Mouse (Mus musculus) c-Kit-positive CD71-negative TER-119-negative erythroid progenitor cells, embryonic 14.5 days (primary cell): ENCODE data around the gene Rab21.
A peak's percentile ranks its signal among the peaks of the same experiment; 100 is the strongest.

ENCODE experiments used
- DNase-seq: peaks from one replicate; pipeline ENCODE4 v3.0.0-alpha.2; 2013; ENCODE audit warnings: low read depth

Gene Rab21

DNA sequence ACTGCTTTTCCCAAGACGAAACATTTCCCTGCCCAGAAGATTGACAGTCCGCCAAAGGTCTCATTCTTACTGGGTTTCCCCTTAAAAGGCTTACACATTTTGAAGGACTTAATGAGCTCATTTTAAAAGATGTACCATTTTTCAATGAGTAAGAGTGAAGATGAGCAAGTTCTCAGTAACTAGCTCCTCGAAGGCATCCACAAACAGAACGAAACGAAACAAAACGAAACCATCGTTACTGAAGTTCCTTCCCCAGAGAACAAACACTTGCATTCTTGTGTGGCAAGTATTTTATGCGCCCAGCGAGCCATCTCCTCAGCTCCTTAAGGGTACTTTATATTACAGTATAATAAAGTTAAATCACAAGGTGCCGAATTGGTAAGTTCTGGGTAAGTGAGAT lies 34.0 kb downstream of the Rab21 start:
- DNase-seq = no peak

- no peak for DNase-seq
Observed at GRCm38 (mm10) chr10:115271649-115272048, 43.7 kb downstream of the Rab21 start.

DNA sequence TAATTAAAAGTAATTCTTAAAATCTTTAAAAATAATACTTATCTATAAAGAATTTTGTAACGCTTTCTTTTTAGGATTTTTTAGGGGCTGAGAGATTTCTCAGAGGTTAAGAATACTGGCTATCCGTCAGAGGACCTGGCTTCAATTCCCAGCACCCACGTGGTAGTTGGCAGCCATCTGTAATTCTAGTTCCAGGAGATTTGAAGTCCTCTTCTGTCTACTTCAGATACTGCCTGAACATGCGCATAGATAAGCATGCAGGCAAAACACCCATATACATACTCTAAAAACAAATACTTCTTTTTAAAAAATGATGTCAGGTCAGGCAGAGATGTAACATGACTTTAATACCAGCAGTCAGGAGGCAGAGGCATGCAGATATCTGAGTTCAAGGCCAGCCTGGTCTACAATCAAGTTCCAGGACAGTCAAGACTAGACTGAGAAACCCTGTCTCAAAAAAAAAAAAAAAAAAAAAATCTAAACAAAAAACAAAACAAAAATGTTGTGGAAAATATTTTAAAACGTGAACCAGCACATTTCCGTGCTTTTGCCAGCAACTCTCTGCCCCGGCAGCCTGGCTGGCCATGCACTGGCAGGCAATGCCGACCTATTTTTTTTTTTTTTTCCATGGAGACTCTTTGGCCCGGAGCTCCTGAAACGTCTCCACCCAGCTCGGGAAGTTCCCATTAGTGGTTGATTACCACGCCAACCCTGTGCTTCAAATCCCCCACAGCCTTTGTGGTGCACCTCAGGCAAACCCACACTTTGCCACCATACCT lies 44.6 kb downstream of the Rab21 start:
- DNase-seq = no peak

DNA sequence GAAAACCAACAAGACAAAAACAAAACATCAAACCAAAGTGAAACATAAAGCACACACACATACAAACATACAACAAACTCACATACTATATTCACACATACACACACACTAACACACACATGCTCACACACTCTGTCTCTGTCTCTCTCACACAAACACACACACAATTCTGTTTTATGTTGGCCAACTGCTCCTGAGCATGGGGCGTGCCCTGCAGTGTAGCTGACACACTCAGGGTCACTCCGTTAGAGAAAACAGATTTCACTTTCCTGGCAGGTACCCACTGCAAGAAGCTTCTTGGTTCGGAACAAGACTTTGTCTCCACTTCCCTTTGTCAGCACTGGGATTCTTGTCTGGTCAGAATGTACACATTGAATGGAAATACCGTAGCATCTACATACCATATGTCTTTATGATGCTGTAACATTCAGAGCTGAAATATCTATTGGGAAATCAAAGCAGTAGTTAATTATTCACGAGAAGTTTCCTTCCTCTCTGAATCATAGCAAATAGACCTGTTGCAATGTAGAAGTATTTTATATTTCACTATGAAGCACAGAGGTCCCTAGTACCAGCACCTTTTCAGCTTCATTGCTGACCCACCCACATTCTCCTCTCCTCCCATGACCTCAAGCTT lies 52.4 kb downstream of the Rab21 start:
- no peak for DNase-seq

- no peak for DNase-seq
Observed at GRCm38 (mm10) chr10:115262261-115262660, 53.1 kb downstream of the Rab21 start.

- DNase-seq = no peak
Observed at GRCm38 (mm10) chr10:115261428-115261827, 54.0 kb downstream of the Rab21 start.

DNA sequence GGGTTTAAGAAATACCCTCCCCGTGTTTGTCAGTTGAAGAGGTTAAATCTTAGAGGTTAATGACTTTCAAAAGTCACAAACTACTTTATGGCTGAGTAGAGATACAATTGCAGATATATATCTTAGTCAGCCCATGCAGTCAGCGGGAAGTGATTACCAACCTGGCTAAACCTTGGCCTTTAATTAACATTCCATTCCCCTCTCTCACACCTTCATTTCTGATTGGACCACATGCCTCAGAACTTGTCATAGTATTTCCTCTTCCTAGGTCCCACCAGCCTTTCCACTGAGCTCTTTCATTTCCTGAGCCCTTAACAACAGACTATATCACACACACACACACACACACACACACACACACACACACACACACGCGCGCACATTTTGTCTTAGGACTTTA lies 59.2 kb downstream of the Rab21 start:
- DNase-seq = no peak

DNA sequence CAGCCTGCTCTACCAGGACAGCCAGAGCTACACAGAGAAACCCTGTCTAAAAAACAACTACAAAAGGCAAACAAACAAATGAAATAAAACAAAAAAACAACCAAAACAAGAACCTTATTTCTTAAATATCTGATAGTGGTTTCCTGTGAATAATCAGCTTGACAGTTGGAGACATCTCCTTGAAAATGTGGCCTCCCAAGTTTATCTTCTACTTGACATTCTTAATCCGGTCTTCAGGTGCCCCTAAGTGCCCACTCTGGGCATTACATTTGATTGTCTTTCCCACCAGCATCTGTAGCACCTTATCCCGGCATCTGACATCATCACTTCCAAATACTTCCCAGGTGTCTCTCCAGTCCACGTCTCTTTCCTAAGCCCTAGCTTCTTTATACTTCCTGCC lies 61.9 kb downstream of the Rab21 start:
- DNase-seq = no peak

DNA sequence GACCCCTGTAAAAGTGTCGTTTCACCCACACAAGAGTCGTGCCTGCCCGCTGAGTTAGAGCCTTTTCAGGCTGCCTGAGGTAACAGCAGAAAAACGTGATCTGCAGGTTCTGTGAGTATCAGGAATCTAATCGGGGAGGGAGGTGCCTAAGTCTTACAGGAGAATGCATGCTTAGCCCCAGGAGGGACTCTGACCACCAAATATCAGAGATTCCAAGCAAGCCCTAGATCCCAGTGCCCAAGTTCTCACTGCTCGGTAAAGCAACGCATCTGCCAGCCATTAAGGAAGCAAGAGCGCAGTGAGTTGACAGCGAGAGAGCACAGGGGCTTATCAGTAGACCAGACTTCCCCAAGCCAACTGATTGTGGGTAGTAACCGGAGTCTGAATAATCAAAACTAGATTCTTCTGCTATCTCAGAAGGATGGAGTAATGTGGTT lies 63.1 kb downstream of the Rab21 start:
- no peak for DNase-seq

DNA sequence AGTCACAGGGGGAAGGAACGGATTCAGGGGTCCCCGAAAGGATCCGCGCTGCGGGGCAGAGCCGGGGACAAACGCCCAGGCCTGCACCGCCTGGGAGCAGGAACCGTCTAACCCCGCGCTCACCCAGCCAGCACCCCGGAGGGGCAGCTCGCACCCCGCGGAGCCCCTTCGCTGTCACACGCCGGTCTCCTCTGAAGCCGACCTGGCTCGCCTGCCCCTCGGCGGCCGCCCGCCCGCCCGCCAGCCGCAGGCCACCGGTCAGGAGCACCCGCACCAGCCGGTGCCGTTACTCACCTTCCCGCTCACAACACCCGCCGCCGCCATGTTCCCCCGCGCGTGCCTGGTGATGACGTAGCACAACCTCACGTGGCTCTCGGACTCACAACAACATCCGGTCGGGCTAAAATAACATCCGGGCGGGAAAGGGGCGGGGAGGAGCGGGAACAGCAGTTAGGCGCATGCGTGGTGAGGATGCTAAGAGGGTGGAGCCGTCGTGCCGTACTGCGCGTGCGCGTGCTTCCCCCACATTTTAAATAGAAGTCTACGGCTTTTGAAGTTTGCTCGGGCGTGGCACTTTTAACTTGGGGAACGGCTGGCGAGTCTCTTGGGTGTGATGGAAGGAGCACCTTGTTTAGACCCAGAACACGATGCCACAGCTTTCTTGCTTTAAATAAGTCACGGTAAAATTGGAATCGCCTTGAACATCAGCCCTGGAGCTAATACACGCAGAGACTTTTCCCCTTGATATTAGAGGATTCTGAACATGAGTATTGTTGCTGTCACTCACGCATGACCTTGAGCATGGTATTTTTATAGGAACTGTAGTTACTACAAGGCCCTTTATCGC lies 64.1 kb downstream of the Rab21 start, which contains the start of gene Tbc1d15:
Gene Tbc1d15, minus strand, starts transcription at position 380 of the 847 bp plus-strand sequence.
- peak; percentile 97 for DNase-seq

- DNase-seq = no peak
Observed at GRCm38 (mm10) chr10:115250235-115251087, 64.9 kb downstream of the Rab21 start.

GRCm38 (mm10) chr10:115248041-115248440 lies 67.4 kb downstream of the Rab21 start:
- DNase-seq = no peak

DNA sequence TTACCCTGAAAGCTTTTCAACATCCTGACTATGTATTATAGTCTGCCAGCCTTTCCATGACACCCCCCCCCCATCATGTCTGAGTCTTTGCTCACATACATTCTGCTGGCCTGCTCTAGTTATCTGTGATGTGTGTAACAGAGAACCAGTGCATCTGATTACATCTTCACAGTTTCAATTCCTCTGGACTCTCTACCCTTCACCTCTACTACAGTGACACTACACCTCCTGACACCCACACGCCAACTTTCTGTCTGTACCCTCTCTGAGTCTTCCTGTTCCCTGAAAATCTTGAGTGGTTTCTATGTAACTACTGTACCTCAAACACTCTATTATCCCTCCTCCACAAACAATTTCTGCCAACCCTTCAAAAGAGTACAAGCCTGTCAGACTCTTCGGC lies 69.9 kb downstream of the Rab21 start:
- DNase-seq = no peak

DNA sequence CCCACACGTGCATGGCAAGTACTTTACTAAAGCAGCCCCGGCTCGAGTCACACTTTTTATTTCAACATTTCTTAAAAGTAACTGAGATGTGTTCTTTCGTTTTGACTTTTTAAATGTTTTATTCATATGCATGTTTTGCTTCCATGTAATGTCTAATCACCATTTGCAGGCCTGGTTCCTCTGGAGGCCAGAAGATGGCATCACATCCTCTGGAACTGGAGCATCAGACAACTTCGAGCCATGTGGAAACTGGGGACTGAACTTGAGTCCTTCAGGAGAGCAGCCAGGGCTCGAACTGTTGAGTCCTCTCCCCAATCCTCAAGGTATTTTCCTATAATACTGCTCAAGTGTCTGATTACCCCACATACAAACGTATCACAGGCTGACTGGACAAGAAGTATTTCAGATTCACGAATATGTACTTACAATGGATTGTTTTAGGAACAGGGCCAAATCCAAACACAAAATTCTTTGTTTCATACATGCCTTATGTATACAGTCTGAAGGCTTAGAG lies 74.3 kb downstream of the Rab21 start:
- DNase-seq = no peak

DNA sequence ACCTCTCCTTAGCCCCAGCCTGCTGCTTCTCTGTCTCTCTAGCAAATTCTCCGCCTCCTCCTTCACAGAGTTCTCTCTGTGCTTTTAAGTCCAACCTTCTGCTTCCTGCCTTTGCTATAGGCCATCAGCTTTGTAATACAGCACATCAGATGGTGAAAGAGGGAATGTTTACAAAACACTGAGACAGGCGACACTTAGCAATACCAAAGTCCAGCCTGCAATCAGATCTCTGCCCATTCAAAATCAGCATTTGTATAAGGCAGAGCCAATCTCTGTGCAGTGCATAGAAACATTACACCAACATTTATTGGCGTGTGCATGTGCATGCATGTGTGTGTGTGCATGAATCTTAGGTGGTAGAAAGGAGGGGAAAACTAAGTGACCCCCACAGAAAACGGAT lies 77.5 kb downstream of the Rab21 start:
- no peak for DNase-seq
